ENCODE assay signal across 20 mouse cellular contexts in the genomic region with DNA sequence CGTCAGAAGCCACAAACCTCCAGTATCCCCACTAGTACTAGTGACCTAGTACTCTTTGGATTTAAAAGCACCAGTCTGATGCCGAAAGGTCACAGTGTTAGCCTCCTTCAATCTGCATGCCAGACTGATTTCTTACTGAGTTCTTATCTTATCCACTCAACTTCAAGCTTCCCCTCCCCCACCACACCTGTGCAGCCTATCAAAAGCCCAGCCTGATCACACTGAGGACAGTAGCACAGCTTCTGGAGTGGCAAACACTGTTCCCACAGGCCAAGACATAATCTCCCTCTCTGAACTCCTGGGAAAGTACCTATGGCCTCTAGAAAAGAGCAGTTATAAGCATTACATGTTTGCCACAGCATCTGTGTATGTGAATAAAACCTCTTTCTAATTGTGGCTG. TPM values are rescaled to one million over a fixed set of nuclear protein-coding genes. Genes with fewer than 3 reads are reported as not detected.
A peak's percentile ranks its signal among the peaks of the same experiment; 100 is the strongest.
DNase-seq lines count a peak whose midpoint lies in the region; ATAC-seq and TF ChIP-seq lines count a peak whose summit lies in the region.
"Had no signal": no experiment of that assay in that cellular context is flagged by ENCODE, and none has a peak within 500 bp of the region (broad histone marks: within the 10 kb centered on the region; RNA-seq: fewer than 3 reads in every experiment).

No protein-coding gene starts in this region.

- 78% methylated on average over 2 of the region's 2 CpGs for WGBS in midbrain, embryonic 15.5 days
- WGBS in midbrain, postnatal 0 days = 81% methylated on average over 2 of the region's 2 CpGs
- 62% methylated on average over 2 of the region's 2 CpGs for WGBS in stomach, postnatal 0 days
- 88% methylated on average over 2 of the region's 2 CpGs for WGBS in forebrain, embryonic 13.5 days

- DNase-seq in gastrocnemius, adult 2 months = no peak
- no peak for DNase-seq in gastrocnemius, postnatal 14 days
- no peak for DNase-seq in layer of hippocampus, adult 2 months (ENCODE audit: low spot score in 2 of 2)
- DNase-seq in layer of hippocampus, postnatal 25 days (ENCODE audit: extremely low spot score in 1 of 2, low spot score in 1 of 2) = no peak
- no peak for DNase-seq in midbrain, postnatal 0 days (ENCODE audit: low spot score)
- no peak for DNase-seq in stomach, postnatal 0 days (ENCODE audit: low spot score)
- DNase-seq: adrenal gland, adult 2 months; cerebellum, adult 9-11 months; heart, postnatal 36 days; kidney, postnatal 4 days; lung, postnatal 36 days; right cerebral cortex, postnatal 4 days; thymus, adult 18-20 months had no signal

- H3K36me3 ChIP-seq in midbrain, embryonic 15.5 days (replicated peaks) = 0 out of 2 replicates have a peak, but pooled peaks cover 3% of the 10 kb centered on the region
- peaks cover 4% of the 10 kb centered on the region; the same call in 1 of the 2 replicates for H3K36me3 ChIP-seq in midbrain, postnatal 0 days (ENCODE audit: insufficient read depth, low read length)
- H3K36me3 ChIP-seq in stomach, postnatal 0 days (ENCODE audit: control insufficient read depth, insufficient read depth, low read length) = no peaks in the 10 kb centered on the region; the same call in 1 of the 2 replicates
- peaks cover 15% of the 10 kb centered on the region for H3K36me3 ChIP-seq in forebrain, embryonic 13.5 days (ENCODE audit: poor library complexity, severe bottlenecking)

- TF ChIP-seq CTCF in gastrocnemius, adult 2 months (IDR thresholded peaks at IDR 0.05) = no peak
- TF ChIP-seq CTCF in layer of hippocampus, adult 2 months (conservative IDR thresholded peaks at IDR 0.05) = no peak
- TF ChIP-seq CTCF in midbrain, postnatal 0 days (IDR thresholded peaks at IDR 0.05) = no peak
- TF ChIP-seq CTCF in stomach, postnatal 0 days (IDR thresholded peaks at IDR 0.05; ENCODE audit: low read depth) = no peak

- H3K4me1 ChIP-seq in midbrain, embryonic 15.5 days = peaks cover 6% of the 10 kb centered on the region; the same call in 1 of the 2 replicates
- no peaks in the 10 kb centered on the region for H3K4me1 ChIP-seq in midbrain, postnatal 0 days (ENCODE audit: insufficient read depth, low read length)
- H3K4me1 ChIP-seq in stomach, postnatal 0 days (replicated peaks; ENCODE audit: control insufficient read depth, insufficient read depth) = no peaks in the 10 kb centered on the region; the same call in 1 of the 2 replicates
- no peaks in the 10 kb centered on the region for H3K4me1 ChIP-seq in forebrain, embryonic 13.5 days
- H3K4me1 ChIP-seq: forebrain, embryonic 15.5 days had no signal

- peak overlapping the region; percentile 1; the same call in 1 of the 2 replicates for H3K27ac ChIP-seq in gastrocnemius, adult 2 months
- 0 out of 2 replicates have a peak overlapping the region, but pooled peaks have one; percentile 1 for H3K27ac ChIP-seq in layer of hippocampus, adult 2 months
- no peak overlapping the region for H3K27ac ChIP-seq in midbrain, embryonic 15.5 days
- H3K27ac ChIP-seq in midbrain, postnatal 0 days (ENCODE audit: low read depth, low read length) = no peak overlapping the region
- no peak overlapping the region for H3K27ac ChIP-seq in stomach, postnatal 0 days (replicated peaks)
- no peak overlapping the region for H3K27ac ChIP-seq in forebrain, embryonic 13.5 days
- H3K27ac ChIP-seq: forebrain, embryonic 15.5 days; neural tube, embryonic 12.5 days had no signal

- H3K4me3 ChIP-seq in gastrocnemius, adult 2 months = no peak overlapping the region
- no peak overlapping the region for H3K4me3 ChIP-seq in layer of hippocampus, adult 2 months
- H3K4me3 ChIP-seq in midbrain, embryonic 15.5 days = no peak overlapping the region
- H3K4me3 ChIP-seq in midbrain, postnatal 0 days (ENCODE audit: low read depth, low read length) = no peak overlapping the region
- no peak overlapping the region for H3K4me3 ChIP-seq in stomach, postnatal 0 days (ENCODE audit: low read depth, low read length)
- no peak overlapping the region for H3K4me3 ChIP-seq in forebrain, embryonic 13.5 days
- H3K4me3 ChIP-seq: erythroblast, embryonic 14.5 days; forebrain, embryonic 15.5 days; heart, embryonic 13.5 days; neural tube, embryonic 12.5 days had no signal

- intact Hi-C loops in gastrocnemius, adult 2 months (cut with DNase I) = no loop called here
- intact Hi-C loops in gastrocnemius, postnatal 14 days (cut with DNase I; ENCODE audit: low total_unique reads) = no loop called here

- no peaks in the 10 kb centered on the region for H3K9me3 ChIP-seq in midbrain, embryonic 15.5 days
- H3K9me3 ChIP-seq in midbrain, postnatal 0 days (ENCODE audit: low read length) = no peaks in the 10 kb centered on the region
- H3K9me3 ChIP-seq in stomach, postnatal 0 days (ENCODE audit: control insufficient read depth, low read length) = no peaks in the 10 kb centered on the region
- no peaks in the 10 kb centered on the region for H3K9me3 ChIP-seq in forebrain, embryonic 13.5 days (replicated peaks)
- H3K9me3 ChIP-seq: forebrain, embryonic 15.5 days; heart, embryonic 13.5 days; neural tube, embryonic 12.5 days had no signal

- H3K27me3 ChIP-seq in midbrain, embryonic 15.5 days (replicated peaks) = no peaks in the 10 kb centered on the region
- H3K27me3 ChIP-seq in midbrain, postnatal 0 days (ENCODE audit: insufficient read depth, low read length) = no peaks in the 10 kb centered on the region
- H3K27me3 ChIP-seq in stomach, postnatal 0 days (ENCODE audit: control insufficient read depth, insufficient read depth, low read length) = no peaks in the 10 kb centered on the region
- H3K27me3 ChIP-seq in forebrain, embryonic 13.5 days = no peaks in the 10 kb centered on the region
- H3K27me3 ChIP-seq: forebrain, embryonic 15.5 days; heart, embryonic 13.5 days; neural tube, embryonic 12.5 days had no signal

- H3K4me2 ChIP-seq in midbrain, embryonic 15.5 days = no peak overlapping the region
- H3K4me2 ChIP-seq in midbrain, postnatal 0 days (ENCODE audit: low read depth, low read length, poor library complexity, severe bottlenecking) = no peak overlapping the region
- H3K4me2 ChIP-seq in stomach, postnatal 0 days (replicated peaks; ENCODE audit: low read depth) = no peak overlapping the region
- H3K4me2 ChIP-seq in forebrain, embryonic 13.5 days = no peak overlapping the region
- H3K4me2 ChIP-seq: forebrain, embryonic 15.5 days; heart, embryonic 13.5 days; neural tube, embryonic 12.5 days had no signal

- TF ChIP-seq EP300 in stomach, postnatal 0 days (optimal IDR thresholded peaks at IDR 0.05) = no peak

- no peak overlapping the region for H3K9ac ChIP-seq in midbrain, embryonic 15.5 days
- no peak overlapping the region for H3K9ac ChIP-seq in midbrain, postnatal 0 days (replicated peaks; ENCODE audit: low read length, poor library complexity, severe bottlenecking)
- H3K9ac ChIP-seq in stomach, postnatal 0 days (ENCODE audit: low read length) = no peak overlapping the region
- H3K9ac ChIP-seq in forebrain, embryonic 13.5 days = no peak overlapping the region
- H3K9ac ChIP-seq: forebrain, embryonic 15.5 days; heart, embryonic 13.5 days; neural tube, embryonic 12.5 days had no signal

- 0 out of 2 replicates have a peak, but pooled peaks have one; percentile 31 for ATAC-seq in midbrain, embryonic 15.5 days (replicated peaks)
- no peak for ATAC-seq in midbrain, postnatal 0 days (ENCODE audit: low FRiP score)
- peak; percentile 10; the same call in 1 of the 2 replicates for ATAC-seq in stomach, postnatal 0 days (ENCODE audit: low FRiP score, low TSS enrichment)
- ATAC-seq in forebrain, embryonic 13.5 days = no peak
- ATAC-seq: forebrain, embryonic 15.5 days had no signal

RNA-seq across cellular contexts. Expression of a gene that starts 35.5 kb away (rescaled TPM):
- 10 to 100 TPM; 16.7 to 16.9 TPM for total RNA-seq in gastrocnemius, adult 2 months (2021)
- total RNA-seq in gastrocnemius, postnatal 14 days (2021) = 10 to 100 TPM; 12.0 to 16.4 TPM
- total RNA-seq in layer of hippocampus, adult 2 months (2021) = 10 to 100 TPM; 15.9 to 16.7 TPM
- total RNA-seq in layer of hippocampus, postnatal 25 days (2021) = 10 to 100 TPM; 16.2 to 17.5 TPM
- polyA plus RNA-seq in midbrain, embryonic 15.5 days (2015; fragmentation: Nextera tagmentation; extraction: Ambion mirVana) = 22.9 and 23.2 TPM in 2 replicates
- 31.7 and 67.6 TPM in 2 replicates for total RNA-seq in midbrain, postnatal 0 days (2014; rRNA removed)
- 11.6 and 12.1 TPM in 2 replicates for polyA plus RNA-seq in midbrain, postnatal 0 days (2015; fragmentation: Nextera tagmentation; extraction: Ambion mirVana)
- polyA plus RNA-seq in stomach, postnatal 0 days (2015; fragmentation: Nextera tagmentation; extraction: Ambion mirVana) = 9.1 and 10.0 TPM in 2 replicates
- polyA plus RNA-seq in forebrain, embryonic 13.5 days (2015; fragmentation: Nextera tagmentation; extraction: Ambion mirVana) = 38.3 and 38.7 TPM in 2 replicates

RNA-seq across cellular contexts. Expression of a gene that starts 58.8 kb away (rescaled TPM):
- total RNA-seq in gastrocnemius, adult 2 months (2021) = not detected
- total RNA-seq in gastrocnemius, postnatal 14 days (2021) = not detected
- total RNA-seq in layer of hippocampus, adult 2 months (2021) = under 1 TPM in 1 of 2 experiments, not detected in 1; 0.46 TPM
- not detected for total RNA-seq in layer of hippocampus, postnatal 25 days (2021)
- polyA plus RNA-seq in midbrain, embryonic 15.5 days (2015; fragmentation: Nextera tagmentation; extraction: Ambion mirVana) = 2.2 and 3.6 TPM in 2 replicates
- 0.49 and 1.4 TPM in 2 replicates for total RNA-seq in midbrain, postnatal 0 days (2014; rRNA removed)
- polyA plus RNA-seq in midbrain, postnatal 0 days (2015; fragmentation: Nextera tagmentation; extraction: Ambion mirVana) = 3.8 and 4.7 TPM in 2 replicates
- 0.30 and 0.42 TPM in 2 replicates for polyA plus RNA-seq in stomach, postnatal 0 days (2015; fragmentation: Nextera tagmentation; extraction: Ambion mirVana)
- polyA plus RNA-seq in forebrain, embryonic 13.5 days (2015; fragmentation: Nextera tagmentation; extraction: Ambion mirVana) = 1.2 and 1.8 TPM in 2 replicates
- total RNA-seq: adrenal gland, adult 2 months; heart, postnatal 36 days; left cerebral cortex, postnatal 36 days had no signal
- polyA plus RNA-seq: adrenal gland, adult 2 months; erythroblast, embryonic 14.5 days had no signal

Comparison
In these comparisons a context has a peak if more than half of its experiments do, and no peak if none do; other contexts are left out.
1. ATAC-seq: peak in midbrain, embryonic 15.5 days (single experiment) and stomach, postnatal 0 days (single experiment); none in midbrain, postnatal 0 days (single experiment) and forebrain, embryonic 13.5 days (single experiment).
2. H3K27ac ChIP-seq: peak in gastrocnemius, adult 2 months (single experiment) and layer of hippocampus, adult 2 months (single experiment); none in midbrain, embryonic 15.5 days (single experiment), midbrain, postnatal 0 days (single experiment), stomach, postnatal 0 days (single experiment) and forebrain, embryonic 13.5 days (single experiment).